Mouse (Mus musculus): ENCODE measurements around the gene Ehf.

The Ehf gene

GRCm38 (mm10) chr2:103220871-103221270 lies 82.2 kb downstream of the Ehf start:
- in situ Hi-C loops (cut with MboI, MseI): no loop called here

GRCm38 (mm10) chr2:103218323-103218722 lies 84.8 kb downstream of the Ehf start:
- in situ Hi-C loops (cut with MboI, MseI): loop anchor here in 1 of 2 experiments (10.0 kb wide), 1 partner anchor 444 kb away; no protein-coding TSS in a partner anchor

- in situ Hi-C loops (cut with MboI, MseI): loop anchor here in 1 of 2 experiments (10.0 kb wide), 1 partner anchor 441 kb away; no protein-coding TSS in a partner anchor
Measured at GRCm38 (mm10) chr2:103215801-103216200, 87.3 kb downstream of the Ehf start.

GRCm38 (mm10) chr2:103214861-103215260 lies 88.2 kb downstream of the Ehf start:
- in situ Hi-C loops (cut with MboI, MseI): loop anchor here in 1 of 2 experiments (10.0 kb wide), 1 partner anchor 440 kb away; no protein-coding TSS in a partner anchor

GRCm38 (mm10) chr2:103213547-103213946 lies 89.5 kb downstream of the Ehf start:
- in situ Hi-C loops (cut with MboI, MseI): loop anchor here in 1 of 2 experiments (10.0 kb wide), 1 partner anchor 439 kb away; no protein-coding TSS in a partner anchor
